ENCODE assay signal across 8 mouse cellular contexts in the genomic region with DNA sequence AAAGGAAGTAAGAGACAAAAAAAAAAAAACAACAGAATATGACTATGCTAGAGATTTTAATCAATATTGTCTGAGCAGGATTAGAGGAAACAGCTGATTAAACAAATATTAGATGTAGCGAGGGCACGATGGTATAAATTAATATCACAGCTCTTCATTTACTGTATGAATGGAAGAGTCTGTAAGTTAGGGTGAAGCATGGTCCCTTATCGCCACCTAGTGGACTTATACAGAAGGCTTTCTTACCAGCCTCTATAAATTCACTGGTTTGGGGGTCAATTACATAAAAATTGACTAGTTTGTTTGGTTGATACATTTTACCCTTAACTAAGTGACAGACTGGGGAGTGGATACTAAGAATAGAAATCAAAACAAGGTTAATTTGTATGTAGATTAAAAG. TPM values are rescaled to one million over a fixed set of nuclear protein-coding genes. Genes with fewer than 3 reads are reported as not detected.
DNase-seq lines count a peak whose midpoint lies in the region; ATAC-seq lines count a peak whose summit lies in the region.

No protein-coding gene starts in this region.

- DNase-seq in frontal cortex, postnatal 25 days (ENCODE audit: low spot score in 2 of 2): no peak
- peak; percentile 39 for DNase-seq in right cerebral cortex, adult 18-20 months
- no peak for DNase-seq in right cerebral cortex, postnatal 14 days
- DNase-seq in cerebellum, adult 9-11 months: peak; percentile 6
- DNase-seq in kidney, postnatal 14 days: peak; percentile 63
- DNase-seq in naive thymus-derived CD4-positive, alpha-beta T cell, adult 2 months (ENCODE audit: low read depth): peak; percentile 75
- DNase-seq in gastrocnemius, postnatal 4 days (ENCODE audit: low spot score in 2 of 2): no peak

- peak; percentile 68 for ATAC-seq in frontal cortex, adult (ENCODE audit: low TSS enrichment)

RNA-seq across cellular contexts. Expression of a gene that starts 3.4 kb away (rescaled TPM):
- 1 to 10 TPM in 1 of 2 experiments, under 1 TPM in 1; 0.67 to 3.6 TPM for total RNA-seq in gastrocnemius, postnatal 4 days (2021)

Comparison
In these comparisons a context has a peak if more than half of its experiments do, and no peak if none do; other contexts are left out.
1. DNase-seq: peak in right cerebral cortex, adult 18-20 months (single experiment), cerebellum, adult 9-11 months (single experiment), kidney, postnatal 14 days (single experiment) and naive thymus-derived CD4-positive, alpha-beta T cell, adult 2 months (single experiment); none in frontal cortex, postnatal 25 days (0 of 2), right cerebral cortex, postnatal 14 days (single experiment) and gastrocnemius, postnatal 4 days (0 of 2).